Mouse (Mus musculus) forebrain, embryonic 12.5 days (tissue): ENCODE results near the gene Rln3. TPM values are rescaled to one million over a fixed set of nuclear protein-coding genes. Genes with fewer than 3 reads are reported as not detected.

Experiments
- ATAC-seq: fragments of 200-750 bp; cut with Nextera tagmentation; 2 replicates; pipeline ENCODE4 v1.8.0; 2017; ENCODE audit warnings: moderate TSS enrichment; ENCODE audit not compliant: low FRiP score
- H3K27ac ChIP-seq: fragments of 300-500 bp; sonication (generic); 2 replicates; pipeline ENCODE4 v1.5.1; 2016; ENCODE audit warnings: mild to moderate bottlenecking
- H3K27me3 ChIP-seq: fragments of 300-500 bp; sonication (generic); 2 replicates; pipeline ENCODE4 v1.6.1; 2016; ENCODE audit warnings: mild to moderate bottlenecking
- H3K36me3 ChIP-seq: fragments of 300-500 bp; sonication (generic); replicated peaks from 2 replicates; pipeline ENCODE4 v1.6.1; 2016; ENCODE audit warnings: mild to moderate bottlenecking
- H3K4me1 ChIP-seq: fragments of 300-500 bp; sonication (generic); 2 replicates; pipeline ENCODE4 v1.6.1; 2016
- H3K4me2 ChIP-seq: fragments of 300-500 bp; sonication (generic); 2 replicates; pipeline ENCODE4 v1.6.1; 2016; ENCODE audit warnings: mild to moderate bottlenecking, moderate library complexity
- H3K4me3 ChIP-seq: fragments of 300-500 bp; sonication (generic); replicated peaks from 2 replicates; pipeline ENCODE4 v1.5.1; 2016; ENCODE audit warnings: mild to moderate bottlenecking
- H3K9ac ChIP-seq: fragments of 300-500 bp; sonication (generic); 2 replicates; pipeline ENCODE4 v1.6.1; 2016; ENCODE audit warnings: mild to moderate bottlenecking
- H3K9me3 ChIP-seq: fragments of 300-500 bp; sonication (generic); 2 replicates; pipeline ENCODE4 v1.6.1; 2016
- WGBS: fragments of 180-500 bp; shearing (Covaris S2); methylation state at CpG from one replicate; pipeline ENCODE4 v1.1.7; 2016; 5-methylcytosine and 5-hydroxymethylcytosine counted together
- polyA plus RNA-seq: library from polyadenylated mRNA; unstranded; fragments of >200 nt; fragmentation: Nextera tagmentation; extraction: Ambion mirVana; gene quantifications from 2 replicates; pipeline ENCODE4 v1.2.1, GENCODE M21; 2016

The Rln3 gene
- polyA plus RNA-seq, 1 experiment from 2014 or later, result not detected

DNA sequence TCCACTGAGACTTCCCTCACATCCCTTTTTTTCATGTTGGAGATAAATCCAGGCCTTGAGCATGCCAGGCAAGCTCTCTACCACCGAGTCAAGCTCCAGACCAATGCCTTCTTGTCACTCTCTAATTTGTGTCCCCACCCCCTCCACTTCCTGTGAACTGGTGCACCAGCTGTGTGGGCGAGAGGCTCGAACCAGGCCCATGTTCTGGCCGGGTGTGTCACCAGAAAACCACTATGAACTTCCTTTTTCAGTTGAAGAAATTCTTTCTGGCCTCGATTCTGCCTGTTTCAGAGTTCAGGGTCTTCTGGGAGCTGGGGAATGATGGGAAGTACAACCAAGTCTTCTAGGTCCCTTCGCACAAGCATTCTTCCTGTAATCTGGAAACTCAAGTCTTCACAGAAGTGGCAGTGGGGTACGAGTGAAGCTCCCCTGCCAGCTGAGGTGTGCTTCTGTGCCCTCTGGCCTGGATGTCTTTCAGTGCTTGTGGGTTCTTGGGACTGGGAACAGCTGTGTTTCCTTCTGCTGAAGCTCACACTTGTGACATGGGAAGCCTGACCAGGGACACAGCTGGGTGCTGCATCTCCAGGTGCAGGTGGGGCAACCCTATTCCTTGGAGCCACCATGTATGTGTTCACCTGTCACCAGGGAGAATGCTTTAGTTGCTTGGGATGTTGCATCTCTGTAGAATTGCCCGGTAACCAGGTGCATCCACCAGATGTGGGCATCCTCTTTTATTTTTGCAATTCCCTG, 19.2 kb upstream of the Rln3 start:
- H3K9ac ChIP-seq, result no peak overlapping the region
- no peak overlapping the region for H3K4me3 ChIP-seq
- ATAC-seq, result no peak
- no peak overlapping the region for H3K27ac ChIP-seq
- WGBS, result 76% methylated on average over 8 of the region's 8 CpGs
- H3K27me3 ChIP-seq, result no peaks in the 10 kb centered on the region
- H3K4me2 ChIP-seq, result no peak overlapping the region
- no peaks in the 10 kb centered on the region for H3K36me3 ChIP-seq
- H3K4me1 ChIP-seq, result peaks cover 15% of the 10 kb centered on the region
- no peaks in the 10 kb centered on the region for H3K9me3 ChIP-seq

DNA sequence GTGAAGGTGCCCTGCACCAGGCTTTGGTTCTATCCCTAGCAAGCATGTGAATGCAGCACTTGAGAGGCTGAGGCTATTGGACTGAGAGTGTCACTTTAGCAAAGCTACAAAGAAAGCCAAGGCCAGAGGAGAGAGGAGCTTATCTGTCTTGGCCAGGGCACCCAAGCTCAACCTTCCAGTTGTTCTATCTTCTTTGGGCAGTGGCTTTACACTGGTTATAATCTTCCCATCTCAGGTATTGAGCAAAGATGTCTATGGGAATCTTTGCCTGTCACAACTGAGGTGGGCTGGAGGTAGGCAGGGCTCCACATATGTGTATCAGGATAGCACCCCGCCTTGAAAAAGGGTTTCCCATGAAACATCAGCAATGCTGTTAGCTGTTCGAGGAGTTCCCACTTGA, 15.4 kb upstream of the Rln3 start:
- WGBS, result 76% methylated on average over 2 of the region's 2 CpGs
- Histone ChIP-seq H3K9me3 (0 out of 2 replicates have a peak, but pooled peaks cover 3% of the 10 kb centered on the region), H3K36me3 (no peaks in the 10 kb centered on the region), H3K27ac (no peak overlapping the region), H3K4me1 (no peaks in the 10 kb centered on the region), H3K27me3 (no peaks in the 10 kb centered on the region), H3K4me2 (no peak overlapping the region), H3K4me3 (no peak overlapping the region), H3K9ac (no peak overlapping the region)
- no peak for ATAC-seq

DNA sequence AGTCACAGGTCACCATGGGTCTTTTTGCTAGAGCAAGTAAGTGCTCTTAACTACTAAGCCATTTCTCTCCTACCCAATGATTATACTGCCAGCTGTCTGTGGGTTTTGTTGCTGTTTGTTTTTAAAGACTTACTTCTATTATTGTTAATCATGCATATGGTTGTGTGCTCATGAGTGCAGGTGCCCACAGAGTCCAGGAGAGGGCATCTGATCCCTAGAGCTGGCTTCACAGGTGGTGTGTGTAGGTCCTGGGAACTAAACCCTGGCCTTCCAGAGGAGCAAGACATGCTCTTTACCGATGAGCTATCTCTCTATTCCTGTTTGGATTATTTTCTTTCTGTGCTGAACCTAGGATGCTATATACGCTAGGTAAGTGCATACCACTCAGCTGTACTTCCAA, 14.4 kb upstream of the Rln3 start:
- ATAC-seq, result no peak
- WGBS, result 94% methylated on average over 2 of the region's 2 CpGs
- Histone ChIP-seq H3K36me3 (no peaks in the 10 kb centered on the region), H3K4me2 (no peak overlapping the region), H3K27me3 (no peaks in the 10 kb centered on the region), H3K4me1 (no peaks in the 10 kb centered on the region), H3K9me3 (0 out of 2 replicates have a peak, but pooled peaks cover 4% of the 10 kb centered on the region), H3K9ac (no peak overlapping the region), H3K27ac (no peak overlapping the region), H3K4me3 (no peak overlapping the region)

DNA sequence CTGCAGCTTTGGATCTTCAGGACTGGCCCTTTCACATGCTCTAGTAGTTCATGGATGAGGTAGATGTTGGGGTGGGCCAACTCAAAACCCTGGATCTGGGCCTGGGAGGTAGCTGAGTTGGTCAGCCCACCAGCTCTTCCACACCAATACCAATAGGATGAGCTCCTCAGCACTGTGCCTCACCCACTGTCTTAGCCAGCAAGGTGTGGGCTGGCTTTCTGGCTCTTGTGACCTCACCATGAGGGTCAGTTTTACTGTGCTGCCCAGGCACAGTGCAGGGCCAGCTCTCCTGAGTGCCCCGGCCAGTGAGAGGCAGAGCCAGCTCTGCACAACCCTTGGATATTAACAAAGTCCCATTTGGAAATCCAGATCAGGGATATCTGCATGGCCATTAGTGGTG, 13.0 kb upstream of the Rln3 start:
- Histone ChIP-seq H3K27me3 (no peaks in the 10 kb centered on the region), H3K9ac (no peak overlapping the region)
- 86% methylated on average over 1 of the region's 1 CpGs for WGBS

DNA sequence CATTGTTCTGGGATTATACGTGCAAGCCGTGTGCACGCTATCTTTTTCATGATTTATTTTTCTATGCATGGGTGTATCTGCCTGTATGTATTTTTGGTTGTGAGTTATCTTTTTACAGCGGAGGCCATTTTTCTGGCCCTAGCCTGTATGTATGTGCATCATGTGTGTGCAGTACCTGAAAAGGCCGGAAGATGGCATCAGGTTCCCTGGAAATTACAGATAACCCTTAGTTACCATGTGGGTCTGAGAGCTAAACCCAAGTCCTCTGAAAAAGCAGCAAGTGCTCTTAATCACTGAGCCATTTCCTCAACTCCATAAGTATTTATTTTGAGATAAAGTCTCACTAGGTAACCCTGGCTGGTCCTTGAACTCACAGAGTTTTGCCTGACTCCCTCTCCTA, 8.4 kb upstream of the Rln3 start:
- Histone ChIP-seq H3K4me1 (no peaks in the 10 kb centered on the region), H3K4me3 (no peak overlapping the region), H3K27ac (no peak overlapping the region), H3K4me2 (no peak overlapping the region), H3K9me3 (0 out of 2 replicates have a peak, but pooled peaks cover 4% of the 10 kb centered on the region), H3K27me3 (peaks cover 16% of the 10 kb centered on the region; the same call in 1 of the 2 replicates), H3K9ac (no peak overlapping the region), H3K36me3 (no peaks in the 10 kb centered on the region)
- no peak for ATAC-seq
- WGBS, result 96% methylated on average over 5 of the region's 5 CpGs

More for the DNA sequence above, 13.0 kb upstream of the Rln3 start:
- Histone ChIP-seq H3K4me3 (no peak overlapping the region), H3K4me2 (no peak overlapping the region), H3K36me3 (no peaks in the 10 kb centered on the region), H3K4me1 (no peaks in the 10 kb centered on the region), H3K27ac (no peak overlapping the region), H3K9me3 (0 out of 2 replicates have a peak, but pooled peaks cover 4% of the 10 kb centered on the region)
- ATAC-seq, result no peak

DNA sequence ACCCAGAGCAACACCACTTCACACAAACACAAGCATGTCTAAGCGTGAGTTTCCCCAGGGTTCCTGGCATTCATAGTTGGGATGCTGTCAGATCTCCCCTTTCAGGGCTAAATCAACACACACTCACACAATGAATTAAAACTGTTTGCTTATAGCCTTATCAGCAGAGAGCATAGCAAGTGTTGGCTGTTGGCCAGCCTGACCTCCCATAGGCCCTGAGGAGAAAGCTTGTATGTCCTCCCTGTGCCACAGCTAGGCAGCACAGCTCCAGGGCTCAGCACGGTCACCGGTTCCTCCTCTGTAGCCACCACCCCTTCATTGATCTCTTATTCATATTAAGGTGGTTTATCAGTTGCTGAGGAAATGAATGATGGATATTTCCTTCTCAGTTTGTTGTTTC, 7.9 kb upstream of the Rln3 start:
- H3K4me1 ChIP-seq, result no peaks in the 10 kb centered on the region
- H3K27ac ChIP-seq, result no peak overlapping the region
- no peak overlapping the region for H3K4me3 ChIP-seq
- no peaks in the 10 kb centered on the region for H3K36me3 ChIP-seq
- H3K27me3 ChIP-seq, result peaks cover 18% of the 10 kb centered on the region; the same call in 1 of the 2 replicates
- 82% methylated on average over 3 of the region's 3 CpGs for WGBS
- H3K9ac ChIP-seq, result no peak overlapping the region
- no peak overlapping the region for H3K4me2 ChIP-seq
- ATAC-seq, result no peak
- H3K9me3 ChIP-seq, result 0 out of 2 replicates have a peak, but pooled peaks cover 4% of the 10 kb centered on the region

DNA sequence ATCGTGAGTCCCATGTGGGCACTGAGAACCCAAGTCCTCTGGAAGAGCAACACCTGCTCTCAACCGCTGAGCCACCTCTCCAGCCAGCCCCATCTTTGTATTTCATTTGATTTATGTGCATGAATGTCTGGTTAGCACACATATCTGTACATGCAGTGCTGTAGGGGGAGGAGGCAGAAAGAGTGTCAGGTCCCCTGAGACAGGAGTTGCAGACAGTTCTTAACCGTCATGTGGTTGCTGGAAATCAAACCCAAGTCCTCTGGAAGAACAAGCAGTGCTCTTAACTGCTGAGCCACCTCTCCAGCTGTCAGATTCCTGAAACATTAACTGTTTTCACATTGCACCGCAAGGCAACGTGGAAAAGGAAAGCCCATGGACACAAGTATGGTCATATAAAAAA, 3.4 kb upstream of the Rln3 start:
- no peak for ATAC-seq
- H3K27ac ChIP-seq, result no peak overlapping the region
- H3K4me3 ChIP-seq, result no peak overlapping the region
- peaks cover 10% of the 10 kb centered on the region for H3K4me1 ChIP-seq
- H3K4me2 ChIP-seq, result no peak overlapping the region
- no peak overlapping the region for H3K9ac ChIP-seq
- H3K9me3 ChIP-seq, result no peaks in the 10 kb centered on the region
- H3K27me3 ChIP-seq, result peaks cover 56% of the 10 kb centered on the region
- no peaks in the 10 kb centered on the region for H3K36me3 ChIP-seq
- WGBS, result 79% methylated on average over 5 of the region's 5 CpGs

DNA sequence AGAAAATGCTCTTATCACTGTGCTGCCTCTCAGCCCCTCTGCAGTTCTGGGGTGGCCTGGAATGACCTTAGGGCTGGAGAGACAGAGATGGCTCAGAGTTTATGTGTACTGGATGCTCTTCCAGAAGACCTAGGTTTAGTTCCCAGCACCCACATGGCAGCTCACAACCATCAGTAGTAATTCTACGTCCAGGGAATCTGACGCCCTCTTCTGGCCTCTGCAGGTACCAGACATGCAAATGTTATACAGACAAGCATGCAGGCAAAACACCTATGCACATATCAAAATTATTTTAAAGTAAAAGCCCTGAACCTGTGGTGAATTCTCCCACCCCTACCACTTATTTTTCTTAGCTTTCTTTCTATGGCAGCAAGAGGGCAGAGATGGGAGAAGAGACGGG, 1.7 kb upstream of the Rln3 start:
- Histone ChIP-seq H3K27me3 (peaks cover 73% of the 10 kb centered on the region), H3K4me2 (no peak overlapping the region), H3K9ac (no peak overlapping the region), H3K36me3 (no peaks in the 10 kb centered on the region), H3K27ac (no peak overlapping the region), H3K4me1 (peaks cover 23% of the 10 kb centered on the region), H3K4me3 (no peak overlapping the region), H3K9me3 (no peaks in the 10 kb centered on the region)
- ATAC-seq, result no peak
- WGBS, result 92% methylated on average over 3 of the region's 3 CpGs

DNA sequence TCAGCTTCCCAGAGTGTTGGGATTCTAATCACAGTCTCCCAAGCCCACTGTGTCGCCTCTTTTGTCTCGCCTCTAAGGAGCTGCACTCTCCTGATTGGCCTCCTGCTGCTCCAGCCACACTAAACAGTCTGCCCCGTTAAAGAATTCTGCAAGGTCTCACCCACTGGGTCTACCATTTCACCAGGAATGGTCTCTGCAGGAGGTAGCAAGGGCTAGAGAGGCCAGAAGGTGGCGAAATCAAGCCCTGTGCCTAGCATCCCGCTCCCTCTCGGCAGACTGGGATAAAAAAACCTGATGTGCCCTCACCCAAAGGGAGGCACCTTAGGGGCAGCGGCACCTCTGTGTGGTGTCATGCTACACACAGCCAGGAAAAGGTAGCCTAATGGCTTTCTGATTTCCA, 697 bp downstream of the Rln3 start:
- H3K4me2 ChIP-seq, result 0 out of 2 replicates have a peak overlapping the region, but pooled peaks have one; percentile 17

DNA sequence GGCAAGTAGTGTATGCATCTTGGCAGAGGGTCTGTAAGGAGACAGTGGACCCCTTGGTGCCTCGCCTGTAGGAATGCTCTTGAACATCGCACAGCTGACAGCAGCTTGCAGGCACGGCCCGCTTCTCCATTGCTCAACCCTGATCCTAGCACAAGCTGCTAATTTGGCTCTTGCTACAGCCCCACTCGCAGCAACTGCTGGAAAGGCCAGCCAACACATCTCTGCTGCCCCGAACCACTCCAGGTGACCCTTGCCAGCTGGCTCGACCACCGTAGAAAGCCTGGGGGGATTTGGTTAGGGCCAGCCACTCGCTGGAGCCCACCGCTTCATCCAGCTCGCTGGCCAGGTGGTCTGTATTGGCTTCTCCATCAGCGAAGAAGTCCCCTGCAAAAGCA, 1.9 kb downstream of the Rln3 start:
- Histone ChIP-seq H3K4me3 (peak overlapping the region; percentile 37; the same call in 1 of the 2 replicates), H3K4me1 (peaks cover 23% of the 10 kb centered on the region), H3K9ac (no peak overlapping the region), H3K9me3 (no peaks in the 10 kb centered on the region), H3K36me3 (no peaks in the 10 kb centered on the region), H3K27ac (no peak overlapping the region), H3K4me2 (peak overlapping the region; percentile 62; the same call in 1 of the 2 replicates), H3K27me3 (peaks cover 86% of the 10 kb centered on the region)
- WGBS, result 45% methylated on average over 12 of the region's 12 CpGs
- ATAC-seq, result no peak

More for the DNA sequence above, 697 bp downstream of the Rln3 start:
- H3K27ac ChIP-seq, result no peak overlapping the region
- ATAC-seq, result no peak
- 5% methylated on average over 7 of the region's 7 CpGs for WGBS
- H3K4me1 ChIP-seq, result peaks cover 23% of the 10 kb centered on the region
- no peaks in the 10 kb centered on the region for H3K36me3 ChIP-seq
- H3K9ac ChIP-seq, result no peak overlapping the region
- no peaks in the 10 kb centered on the region for H3K9me3 ChIP-seq
- peaks cover 82% of the 10 kb centered on the region for H3K27me3 ChIP-seq
- no peak overlapping the region for H3K4me3 ChIP-seq

DNA sequence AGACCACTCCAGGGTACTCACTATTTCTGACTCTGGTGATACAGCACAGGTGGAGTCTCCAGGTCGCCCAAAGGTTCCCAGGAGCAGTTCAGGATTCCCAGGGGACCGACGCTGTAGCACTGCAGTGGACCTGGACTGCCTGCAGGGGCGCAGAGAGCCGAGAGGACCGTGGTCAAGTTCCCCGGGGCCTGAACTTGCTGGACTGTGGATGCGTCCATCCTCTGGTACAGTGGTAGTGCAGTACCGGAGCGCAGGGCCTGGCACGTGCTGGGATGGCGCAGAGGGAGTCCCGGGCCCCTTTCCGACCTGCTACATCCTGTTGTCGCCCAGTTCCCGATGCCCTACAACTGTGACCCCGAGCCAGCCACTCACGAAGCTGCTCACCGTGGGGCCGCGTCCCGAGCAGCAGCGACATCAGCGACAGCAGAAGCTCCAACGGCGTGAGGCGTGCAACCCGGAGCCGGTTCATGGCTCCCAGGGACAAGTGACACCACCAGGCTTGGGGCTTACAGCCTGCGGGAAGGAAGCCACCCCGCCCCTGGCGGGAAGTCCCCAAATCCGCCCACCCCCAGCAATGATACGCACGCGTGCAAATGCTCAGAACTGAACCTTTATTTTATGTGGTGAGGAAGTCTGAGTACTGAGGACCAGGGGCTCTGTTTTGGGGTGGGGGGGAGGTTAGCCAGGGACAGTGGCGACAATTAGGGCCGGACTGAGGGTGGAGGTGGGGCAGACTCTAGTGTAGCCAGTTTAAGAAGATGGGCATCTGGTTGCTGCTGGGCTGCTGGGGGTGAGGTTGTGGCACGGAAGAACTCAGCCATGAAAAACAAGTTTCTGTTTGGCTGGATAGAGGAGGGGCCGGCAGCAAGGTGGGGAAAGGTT, 2.5 kb downstream of the Rln3 start, which contains the start of gene Il27ra:
Gene Il27ra (minus strand): TSS at position 524 of the 882 bp plus-strand sequence.
- Histone ChIP-seq H3K9me3 (no peaks in the 10 kb centered on the region), H3K4me2 (peak within 1 kb of the TSS; percentile 62), H3K36me3 (no peaks in the 10 kb centered on the region), H3K27ac (no peak within 1 kb of the TSS), H3K4me1 (peaks cover 23% of the 10 kb centered on the region), H3K27me3 (peaks cover 86% of the 10 kb centered on the region), H3K9ac (0 out of 2 replicates have a peak within 1 kb of the TSS, but pooled peaks have one; percentile 3), H3K4me3 (peak within 1 kb of the TSS; percentile 37)
- WGBS, result 5% methylated on average over 40 of the region's 40 CpGs
- peak; percentile 69 for ATAC-seq

DNA sequence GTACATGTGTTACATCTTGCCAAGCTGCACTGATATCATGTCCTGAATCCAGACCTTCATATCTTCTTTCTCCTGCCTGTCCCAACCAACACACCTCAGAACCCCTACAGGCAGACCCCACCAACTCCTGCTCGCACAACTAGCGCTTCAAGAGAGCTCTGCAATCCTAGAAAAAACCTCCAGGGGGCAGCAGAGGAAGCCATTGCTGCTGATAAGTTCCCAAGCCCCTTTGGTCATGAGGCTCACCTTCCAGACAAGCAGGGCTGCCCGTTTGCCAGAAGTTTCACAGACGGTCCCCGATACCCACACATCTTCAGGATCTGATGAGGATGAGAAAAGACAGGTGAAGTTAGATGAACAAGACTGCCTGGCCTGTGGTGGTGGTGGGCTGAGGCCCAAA, 5.8 kb downstream of the Rln3 start:
- H3K9me3 ChIP-seq, result no peaks in the 10 kb centered on the region
- H3K4me2 ChIP-seq, result no peak overlapping the region
- ATAC-seq, result no peak
- H3K36me3 ChIP-seq, result no peaks in the 10 kb centered on the region
- peaks cover 79% of the 10 kb centered on the region for H3K27me3 ChIP-seq
- H3K4me1 ChIP-seq, result peaks cover 15% of the 10 kb centered on the region
- WGBS, result 9% methylated on average over 5 of the region's 5 CpGs
- no peak overlapping the region for H3K9ac ChIP-seq
- no peak overlapping the region for H3K27ac ChIP-seq
- no peak overlapping the region for H3K4me3 ChIP-seq
